Mouse (Mus musculus) heart, embryonic 14.5 days (tissue): ENCODE data around the gene Auts2. TPM values are rescaled to one million over a fixed set of nuclear protein-coding genes. Genes with fewer than 3 reads are reported as not detected.

Experiments
- ATAC-seq: fragments of 200-750 bp; cut with Nextera tagmentation; 2 replicates; pipeline ENCODE4 v1.8.0; 2017; ENCODE audit warnings: low read depth, moderate TSS enrichment; ENCODE audit not compliant: insufficient number of reproducible peaks, insufficient read depth, low FRiP score
- H3K27ac ChIP-seq, 2 experiments: fragments of 200-500 bp in 1 of 2; fragments of 300-500 bp in 1 of 2; sonication (generic) in 1 of 2; replicated peaks in 1 of 2; 2 replicates each; pipeline ENCODE4 v1.5.1; 2012 to 2014; ENCODE audit warnings: low read depth in 2 of 2, low read length in 2 of 2, control low read depth in 1 of 2, mild to moderate bottlenecking in 1 of 2, mixed read lengths in 1 of 2; ENCODE audit not compliant: control insufficient read depth in 1 of 2, insufficient read depth in 1 of 2
- H3K27me3 ChIP-seq: fragments of 300-500 bp; sonication (generic); 2 replicates; pipeline ENCODE4 v1.6.1; 2014; ENCODE audit warnings: mild to moderate bottlenecking, low read length, control low read depth; ENCODE audit not compliant: control insufficient read depth, insufficient read depth
- H3K36me3 ChIP-seq: fragments of 300-500 bp; sonication (generic); 2 replicates; pipeline ENCODE4 v1.6.1; 2014; ENCODE audit warnings: mild to moderate bottlenecking, control low read depth, low read length, mixed read lengths; ENCODE audit not compliant: control insufficient read depth, insufficient read depth
- H3K4me1 ChIP-seq, 2 experiments: fragments of 200-500 bp in 1 of 2; fragments of 300-500 bp in 1 of 2; sonication (generic) in 1 of 2; 2 replicates each; pipeline ENCODE4 v1.6.1; 2012 to 2014; ENCODE audit warnings: low read length in 2 of 2, control low read depth in 1 of 2, mixed read lengths in 1 of 2; ENCODE audit not compliant: control insufficient read depth in 2 of 2, insufficient read depth in 2 of 2
- H3K4me2 ChIP-seq: fragments of 300-500 bp; sonication (generic); 2 replicates; pipeline ENCODE4 v1.6.1; 2014; ENCODE audit warnings: mild to moderate bottlenecking, low read length
- H3K4me3 ChIP-seq, 2 experiments: fragments of 200-500 bp in 1 of 2; fragments of 300-500 bp in 1 of 2; sonication (generic) in 1 of 2; 2 replicates each; pipeline ENCODE4 v1.5.1; 2012 to 2014; ENCODE audit warnings: low read length in 2 of 2, mild to moderate bottlenecking in 2 of 2, control low read depth in 1 of 2, low read depth in 1 of 2, moderate library complexity in 1 of 2; ENCODE audit not compliant: control insufficient read depth in 1 of 2, insufficient read depth in 1 of 2
- H3K9ac ChIP-seq: fragments of 300-500 bp; sonication (generic); 2 replicates; pipeline ENCODE4 v1.6.1; 2014; ENCODE audit warnings: mild to moderate bottlenecking, low read length
- H3K9me3 ChIP-seq: fragments of 300-500 bp; sonication (generic); 2 replicates; pipeline ENCODE4 v1.6.1; 2016; ENCODE audit warnings: low read length, control low read depth; ENCODE audit not compliant: control insufficient read depth
- WGBS: fragments of 180-500 bp; shearing (Covaris S2); extraction: QIAGEN DNeasy Blood & Tissue Kit; methylation state at CpG from one replicate; pipeline ENCODE4 v1.1.7; 2014; 5-methylcytosine and 5-hydroxymethylcytosine counted together
- polyA plus RNA-seq: library from polyadenylated mRNA; unstranded; fragments of >200 nt; fragmentation: Nextera tagmentation; extraction: Ambion mirVana; gene quantifications from 2 replicates; pipeline ENCODE4 v1.2.1, GENCODE M21; 2014

Gene Auts2
- polyA plus RNA-seq, 1 experiment from 2014 or later, result 18.0 TPM

GRCm38 (mm10) chr5:132013296-132013695, 529.8 kb downstream of the Auts2 start:
- Histone ChIP-seq H3K4me1 (no peaks in the 10 kb centered on the region; a peak in 1 of 4 replicates), H3K36me3 (no peaks in the 10 kb centered on the region), H3K4me3 (no peak overlapping the region), H3K4me2 (no peak overlapping the region), H3K27me3 (no peaks in the 10 kb centered on the region), H3K9ac (no peak overlapping the region), H3K9me3 (no peaks in the 10 kb centered on the region), H3K27ac (no peak overlapping the region)
- ATAC-seq, result no peak
- 92% methylated on average over 7 of the region's 7 CpGs for WGBS

GRCm38 (mm10) chr5:132011795-132012194, 531.3 kb downstream of the Auts2 start:
- H3K9ac ChIP-seq, result no peak overlapping the region

GRCm38 (mm10) chr5:132008703-132009222, 534.4 kb downstream of the Auts2 start:
- Histone ChIP-seq H3K9me3 (no peaks in the 10 kb centered on the region), H3K4me1 (no peaks in the 10 kb centered on the region; a peak in 1 of 4 replicates), H3K4me3 (no peak overlapping the region), H3K27ac (no peak overlapping the region), H3K4me2 (no peak overlapping the region), H3K27me3 (no peaks in the 10 kb centered on the region), H3K9ac (no peak overlapping the region), H3K36me3 (no peaks in the 10 kb centered on the region)
- 80% methylated on average over 7 of the region's 7 CpGs for WGBS
- ATAC-seq, result no peak

More at GRCm38 (mm10) chr5:132011795-132012194, 531.3 kb downstream of the Auts2 start:
- no peak overlapping the region for H3K4me3 ChIP-seq
- H3K36me3 ChIP-seq, result no peaks in the 10 kb centered on the region
- no peaks in the 10 kb centered on the region for H3K27me3 ChIP-seq
- ATAC-seq, result no peak
- no peak overlapping the region for H3K27ac ChIP-seq
- H3K4me2 ChIP-seq, result no peak overlapping the region
- no peaks in the 10 kb centered on the region; a peak in 1 of 4 replicates for H3K4me1 ChIP-seq
- no peaks in the 10 kb centered on the region for H3K9me3 ChIP-seq

- H3K4me1 ChIP-seq, result no peaks in the 10 kb centered on the region; a peak in 1 of 4 replicates
- H3K4me2 ChIP-seq, result no peak overlapping the region
- no peaks in the 10 kb centered on the region for H3K27me3 ChIP-seq
- H3K4me3 ChIP-seq, result no peak overlapping the region
- H3K36me3 ChIP-seq, result no peaks in the 10 kb centered on the region
- no peak for ATAC-seq
- H3K27ac ChIP-seq, result no peak overlapping the region
- WGBS, result 80% methylated on average over 4 of the region's 4 CpGs
- H3K9ac ChIP-seq, result no peak overlapping the region
- H3K9me3 ChIP-seq, result no peaks in the 10 kb centered on the region
Measured at GRCm38 (mm10) chr5:132007907-132008306, 535.2 kb downstream of the Auts2 start.

- H3K4me3 ChIP-seq, result no peak overlapping the region
- H3K9me3 ChIP-seq, result no peaks in the 10 kb centered on the region
- H3K36me3 ChIP-seq, result no peaks in the 10 kb centered on the region
- no peaks in the 10 kb centered on the region for H3K27me3 ChIP-seq
- no peaks in the 10 kb centered on the region; a peak in 1 of 4 replicates for H3K4me1 ChIP-seq
- WGBS, result 83% methylated on average over 12 of the region's 12 CpGs
- H3K9ac ChIP-seq, result no peak overlapping the region
- ATAC-seq, result no peak
- H3K27ac ChIP-seq, result no peak overlapping the region
- H3K4me2 ChIP-seq, result no peak overlapping the region
Measured at GRCm38 (mm10) chr5:131992681-131993211, 550.4 kb downstream of the Auts2 start.

- 84% methylated on average over 6 of the region's 6 CpGs for WGBS
Measured at GRCm38 (mm10) chr5:131992268-131992667, 550.9 kb downstream of the Auts2 start.

GRCm38 (mm10) chr5:131990532-131990931, 552.6 kb downstream of the Auts2 start:
- no peaks in the 10 kb centered on the region for H3K27me3 ChIP-seq
- H3K4me1 ChIP-seq, result no peaks in the 10 kb centered on the region; a peak in 1 of 4 replicates
- 46% methylated on average over 1 of the region's 1 CpGs for WGBS
- H3K9ac ChIP-seq, result no peak overlapping the region
- no peak overlapping the region for H3K4me2 ChIP-seq
- H3K4me3 ChIP-seq, result no peak overlapping the region
- no peak for ATAC-seq
- H3K36me3 ChIP-seq, result no peaks in the 10 kb centered on the region
- no peak overlapping the region for H3K27ac ChIP-seq
- no peaks in the 10 kb centered on the region for H3K9me3 ChIP-seq

More at GRCm38 (mm10) chr5:131992268-131992667, 550.9 kb downstream of the Auts2 start:
- Histone ChIP-seq H3K27me3 (no peaks in the 10 kb centered on the region), H3K4me1 (no peaks in the 10 kb centered on the region; a peak in 1 of 4 replicates), H3K9ac (no peak overlapping the region), H3K4me3 (no peak overlapping the region), H3K9me3 (no peaks in the 10 kb centered on the region), H3K27ac (no peak overlapping the region), H3K4me2 (no peak overlapping the region), H3K36me3 (no peaks in the 10 kb centered on the region)
- no peak for ATAC-seq

- H3K4me2 ChIP-seq, result no peak overlapping the region
- no peaks in the 10 kb centered on the region for H3K9me3 ChIP-seq
- ATAC-seq, result no peak
- no peak overlapping the region for H3K9ac ChIP-seq
- no peak overlapping the region for H3K27ac ChIP-seq
- H3K4me1 ChIP-seq, result no peaks in the 10 kb centered on the region
- H3K36me3 ChIP-seq, result no peaks in the 10 kb centered on the region
- no peaks in the 10 kb centered on the region for H3K27me3 ChIP-seq
- H3K4me3 ChIP-seq, result no peak overlapping the region
- 87% methylated on average over 3 of the region's 3 CpGs for WGBS
Measured at GRCm38 (mm10) chr5:131981451-131981850, 561.7 kb downstream of the Auts2 start.
